Mouse (Mus musculus) limb, embryonic 13.5 days (tissue): ENCODE measurements around the gene Ppm1b. TPM values are rescaled to one million over a fixed set of nuclear protein-coding genes. Genes with fewer than 3 reads are reported as not detected.

Experiments
- ATAC-seq: fragments of 200-750 bp; cut with Nextera tagmentation; 2 replicates; pipeline ENCODE4 v1.8.0; 2017; ENCODE audit warnings: low read depth, moderate number of reproducible peaks, moderate TSS enrichment; ENCODE audit not compliant: low FRiP score
- H3K27ac ChIP-seq: fragments of 300-500 bp; sonication (generic); 2 replicates; pipeline ENCODE4 v1.5.1; 2015; ENCODE audit warnings: inconsistent platforms, mild to moderate bottlenecking, moderate library complexity
- H3K27me3 ChIP-seq: fragments of 300-500 bp; sonication (generic); 2 replicates; pipeline ENCODE4 v1.6.1; 2015; ENCODE audit warnings: mild to moderate bottlenecking, inconsistent platforms
- H3K36me3 ChIP-seq: fragments of 300-500 bp; sonication (generic); 2 replicates; pipeline ENCODE4 v1.6.1; 2015; ENCODE audit warnings: inconsistent platforms, mild to moderate bottlenecking, moderate library complexity
- H3K4me1 ChIP-seq: fragments of 300-500 bp; sonication (generic); 2 replicates; pipeline ENCODE4 v1.6.1; 2015; ENCODE audit warnings: inconsistent platforms
- H3K4me2 ChIP-seq: fragments of 300-500 bp; sonication (generic); replicated peaks from 2 replicates; pipeline ENCODE4 v1.6.1; 2015; ENCODE audit warnings: inconsistent platforms, mild to moderate bottlenecking, moderate library complexity
- H3K4me3 ChIP-seq: fragments of 300-500 bp; sonication (generic); 2 replicates; pipeline ENCODE4 v1.5.1; 2015; ENCODE audit warnings: moderate library complexity, mild to moderate bottlenecking, inconsistent platforms
- H3K9ac ChIP-seq: fragments of 300-500 bp; sonication (generic); 2 replicates; pipeline ENCODE4 v1.6.1; 2015; ENCODE audit warnings: mild to moderate bottlenecking, inconsistent platforms
- H3K9me3 ChIP-seq: fragments of 300-500 bp; sonication (generic); 2 replicates; pipeline ENCODE4 v1.6.1; 2016; ENCODE audit warnings: inconsistent platforms
- WGBS: fragments of 180-500 bp; shearing (Covaris S2); methylation state at CpG from one replicate; pipeline ENCODE4 v1.1.7; 2015; 5-methylcytosine and 5-hydroxymethylcytosine counted together
- polyA plus RNA-seq: library from polyadenylated mRNA; unstranded; fragments of >200 nt; fragmentation: Nextera tagmentation; extraction: Ambion mirVana; gene quantifications from 2 replicates; pipeline ENCODE4 v1.2.1, GENCODE M21; 2015

Gene Ppm1b
- polyA plus RNA-seq, 1 experiment from 2014 or later: 69.2 TPM

DNA sequence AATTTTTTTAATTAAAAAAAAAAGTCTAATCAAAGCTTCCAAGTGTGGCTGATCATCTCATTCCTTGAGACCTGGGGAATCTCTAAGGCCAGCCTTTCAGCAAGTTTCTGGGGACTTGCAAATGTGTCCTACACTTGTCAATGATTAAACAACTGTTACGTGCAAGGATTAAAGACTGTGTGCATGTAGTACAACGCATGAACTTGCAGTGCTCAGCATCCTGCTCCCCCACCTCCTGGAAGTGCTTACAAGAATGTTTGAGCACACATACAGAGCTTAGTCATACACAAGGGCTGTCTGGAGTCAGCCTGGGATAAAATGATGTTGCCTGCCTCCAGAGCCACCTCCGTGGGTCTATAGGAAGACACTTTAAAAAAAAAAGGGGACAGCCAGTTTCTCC lies 70.7 kb downstream of the Ppm1b start:
- H3K4me1 ChIP-seq: no peaks in the 10 kb centered on the region
- no peak for ATAC-seq
- no peaks in the 10 kb centered on the region for H3K27me3 ChIP-seq
- no peaks in the 10 kb centered on the region for H3K9me3 ChIP-seq
- H3K27ac ChIP-seq: no peak overlapping the region
- no peak overlapping the region for H3K4me2 ChIP-seq
- WGBS: 85% methylated on average over 3 of the region's 3 CpGs
- H3K9ac ChIP-seq: no peak overlapping the region
- H3K36me3 ChIP-seq: no peaks in the 10 kb centered on the region
- no peak overlapping the region for H3K4me3 ChIP-seq

DNA sequence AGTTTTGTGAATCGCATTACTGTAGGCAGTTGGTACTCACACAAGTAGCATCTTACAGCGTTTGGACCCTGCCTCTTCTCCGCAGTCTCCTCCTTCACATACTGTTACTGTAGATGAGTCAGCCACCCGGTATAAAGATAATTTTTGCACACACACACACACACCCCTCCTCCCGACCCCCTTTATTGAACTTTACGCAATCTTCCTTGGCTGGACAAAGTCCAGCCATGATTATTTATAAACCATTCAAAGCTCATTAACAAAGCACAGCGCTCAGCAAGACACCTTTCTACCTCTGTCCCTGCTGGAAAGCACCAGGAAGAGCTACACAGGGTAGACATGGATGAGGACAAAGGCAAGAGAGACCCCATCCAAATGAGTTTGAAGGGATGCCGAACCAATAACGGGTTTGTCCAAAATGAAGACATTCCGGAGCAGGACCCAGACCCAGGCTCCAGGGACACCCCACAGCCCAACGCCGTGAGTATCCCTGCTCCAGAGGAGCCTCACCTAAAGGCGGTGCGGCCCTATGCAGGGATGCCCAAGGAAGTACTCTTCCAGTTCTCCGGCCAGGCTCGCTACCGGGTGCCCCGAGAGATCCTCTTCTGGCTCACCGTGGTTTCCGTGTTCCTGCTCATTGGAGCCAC lies 71.7 kb downstream of the Ppm1b start, which contains the start of gene Slc3a1:
Gene Slc3a1, plus strand, starts transcription at position 284 of the 647 bp plus-strand sequence.
- Histone ChIP-seq H3K36me3 (no peaks in the 10 kb centered on the region), H3K27me3 (no peaks in the 10 kb centered on the region), H3K27ac (no peak within 1 kb of the TSS), H3K9me3 (no peaks in the 10 kb centered on the region), H3K4me1 (no peaks in the 10 kb centered on the region), H3K9ac (no peak within 1 kb of the TSS), H3K4me2 (no peak within 1 kb of the TSS), H3K4me3 (no peak within 1 kb of the TSS)
- ATAC-seq: no peak
- WGBS: 90% methylated on average over 20 of the region's 20 CpGs

- 92% methylated on average over 10 of the region's 10 CpGs for WGBS
- no peak for ATAC-seq
- Histone ChIP-seq H3K9ac (no peak overlapping the region), H3K9me3 (no peaks in the 10 kb centered on the region), H3K36me3 (no peaks in the 10 kb centered on the region), H3K4me1 (no peaks in the 10 kb centered on the region), H3K4me2 (no peak overlapping the region), H3K27me3 (no peaks in the 10 kb centered on the region), H3K27ac (no peak overlapping the region), H3K4me3 (no peak overlapping the region)
These were observed 72.3 kb downstream of the Ppm1b start for GRCm38 (mm10) chr17:85028797-85029196.

DNA sequence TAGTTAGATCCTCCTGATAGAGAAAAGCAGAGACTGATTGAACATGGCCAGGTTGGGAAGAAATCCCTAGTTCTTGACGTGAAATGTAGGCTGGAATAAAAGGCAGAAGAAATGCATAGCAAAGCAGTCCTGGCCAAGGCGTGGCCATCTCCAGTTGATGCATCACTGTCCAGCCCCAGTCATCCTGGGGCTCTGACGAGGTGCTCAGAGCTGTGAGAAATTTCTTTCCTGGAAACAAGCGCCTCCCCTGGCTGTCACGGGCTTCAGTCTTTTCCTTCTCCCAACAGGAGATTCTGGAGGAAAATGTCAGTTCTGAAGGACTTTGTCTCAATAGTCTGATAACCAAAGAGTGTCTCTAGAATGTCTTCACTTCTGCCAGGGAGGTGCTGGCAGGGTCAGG lies 74.1 kb downstream of the Ppm1b start:
- Histone ChIP-seq H3K9me3 (no peaks in the 10 kb centered on the region), H3K36me3 (no peaks in the 10 kb centered on the region), H3K4me2 (no peak overlapping the region), H3K4me3 (no peak overlapping the region), H3K9ac (no peak overlapping the region), H3K27me3 (no peaks in the 10 kb centered on the region), H3K4me1 (no peaks in the 10 kb centered on the region), H3K27ac (no peak overlapping the region)
- WGBS: 77% methylated on average over 5 of the region's 5 CpGs
- no peak for ATAC-seq

GRCm38 (mm10) chr17:85033087-85033486 lies 76.5 kb downstream of the Ppm1b start:
- Histone ChIP-seq H3K4me1 (no peaks in the 10 kb centered on the region), H3K9me3 (no peaks in the 10 kb centered on the region), H3K4me2 (no peak overlapping the region), H3K9ac (no peak overlapping the region), H3K4me3 (no peak overlapping the region), H3K27ac (no peak overlapping the region), H3K36me3 (no peaks in the 10 kb centered on the region), H3K27me3 (no peaks in the 10 kb centered on the region)
- WGBS: 76% methylated on average over 3 of the region's 3 CpGs
- no peak for ATAC-seq

GRCm38 (mm10) chr17:85034068-85034467 lies 77.5 kb downstream of the Ppm1b start:
- Histone ChIP-seq H3K27me3 (no peaks in the 10 kb centered on the region), H3K27ac (no peak overlapping the region), H3K4me3 (no peak overlapping the region), H3K9me3 (no peaks in the 10 kb centered on the region), H3K4me1 (no peaks in the 10 kb centered on the region), H3K4me2 (no peak overlapping the region), H3K36me3 (no peaks in the 10 kb centered on the region), H3K9ac (no peak overlapping the region)
- 64% methylated on average over 11 of the region's 11 CpGs for WGBS
- peak; percentile 24; the same call in 1 of the 2 replicates for ATAC-seq

- H3K9me3 ChIP-seq: no peaks in the 10 kb centered on the region
- H3K4me3 ChIP-seq: no peak overlapping the region
- H3K36me3 ChIP-seq: no peaks in the 10 kb centered on the region
- no peak overlapping the region for H3K4me2 ChIP-seq
- 83% methylated on average over 5 of the region's 5 CpGs for WGBS
- no peaks in the 10 kb centered on the region for H3K27me3 ChIP-seq
- no peak overlapping the region for H3K9ac ChIP-seq
- no peaks in the 10 kb centered on the region for H3K4me1 ChIP-seq
- no peak overlapping the region for H3K27ac ChIP-seq
- no peak for ATAC-seq
These were observed 81.3 kb downstream of the Ppm1b start for GRCm38 (mm10) chr17:85037855-85038254.

GRCm38 (mm10) chr17:85038311-85038710 lies 81.8 kb downstream of the Ppm1b start:
- Histone ChIP-seq H3K4me2 (no peak overlapping the region), H3K4me1 (no peaks in the 10 kb centered on the region), H3K4me3 (no peak overlapping the region), H3K9ac (no peak overlapping the region), H3K27me3 (no peaks in the 10 kb centered on the region), H3K27ac (no peak overlapping the region), H3K9me3 (no peaks in the 10 kb centered on the region), H3K36me3 (no peaks in the 10 kb centered on the region)
- no peak for ATAC-seq
- 87% methylated on average over 4 of the region's 4 CpGs for WGBS

DNA sequence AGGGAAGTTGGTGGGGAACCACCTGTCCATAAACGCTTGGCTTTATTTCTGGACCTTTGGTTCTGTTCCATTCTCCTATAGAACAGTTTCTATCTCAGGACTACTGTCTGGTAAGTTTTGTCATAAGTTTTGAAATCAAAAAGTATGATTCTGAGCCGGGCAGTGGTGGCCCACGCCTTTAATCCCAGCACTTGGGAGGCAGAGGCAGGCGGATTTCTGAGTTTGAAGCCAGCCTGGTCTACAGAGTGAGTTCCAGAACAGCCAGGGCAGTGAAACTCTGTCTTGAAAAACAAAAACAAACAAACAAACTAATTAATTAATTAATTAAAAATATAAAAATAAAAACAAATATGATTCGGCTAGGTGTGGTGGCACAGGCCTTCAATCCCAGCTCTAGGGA lies 82.2 kb downstream of the Ppm1b start:
- Histone ChIP-seq H3K9ac (no peak overlapping the region), H3K4me2 (no peak overlapping the region), H3K4me3 (no peak overlapping the region), H3K27me3 (no peaks in the 10 kb centered on the region), H3K4me1 (no peaks in the 10 kb centered on the region), H3K9me3 (no peaks in the 10 kb centered on the region), H3K36me3 (no peaks in the 10 kb centered on the region), H3K27ac (no peak overlapping the region)
- ATAC-seq: no peak
- 94% methylated on average over 5 of the region's 5 CpGs for WGBS

DNA sequence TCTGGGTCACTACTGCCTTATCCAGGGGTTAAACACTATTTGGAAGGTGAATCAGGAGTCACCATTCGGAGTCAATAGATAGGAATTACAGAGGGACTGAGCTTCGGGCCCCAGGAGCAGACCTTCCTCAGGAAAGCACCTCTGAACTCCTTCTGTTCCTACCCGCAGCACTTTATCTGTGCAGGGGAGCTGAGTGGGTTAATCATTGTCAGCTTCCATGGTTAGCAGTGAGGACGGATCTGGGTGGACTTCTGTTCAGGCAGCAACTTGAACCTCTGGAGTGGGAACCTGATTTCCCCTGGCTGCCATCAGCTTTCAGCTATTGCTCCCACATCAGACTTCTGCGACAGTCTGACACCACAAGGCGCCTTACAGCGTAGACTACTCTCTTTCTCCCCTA lies 84.4 kb downstream of the Ppm1b start:
- no peak overlapping the region for H3K4me3 ChIP-seq
- no peak for ATAC-seq
- no peaks in the 10 kb centered on the region for H3K4me1 ChIP-seq
- H3K4me2 ChIP-seq: no peak overlapping the region
- no peak overlapping the region for H3K9ac ChIP-seq
- 75% methylated on average over 7 of the region's 7 CpGs for WGBS
- H3K9me3 ChIP-seq: no peaks in the 10 kb centered on the region
- H3K27me3 ChIP-seq: no peaks in the 10 kb centered on the region
- no peaks in the 10 kb centered on the region for H3K36me3 ChIP-seq
- no peak overlapping the region for H3K27ac ChIP-seq

GRCm38 (mm10) chr17:85042419-85042818 lies 85.9 kb downstream of the Ppm1b start:
- Histone ChIP-seq H3K4me3 (no peak overlapping the region), H3K9me3 (no peaks in the 10 kb centered on the region), H3K4me1 (no peaks in the 10 kb centered on the region), H3K9ac (no peak overlapping the region), H3K4me2 (no peak overlapping the region), H3K27ac (no peak overlapping the region), H3K36me3 (no peaks in the 10 kb centered on the region), H3K27me3 (no peaks in the 10 kb centered on the region)
- ATAC-seq: no peak
- WGBS: 81% methylated on average over 6 of the region's 6 CpGs

- no peaks in the 10 kb centered on the region for H3K4me1 ChIP-seq
- H3K27ac ChIP-seq: no peak overlapping the region
- no peaks in the 10 kb centered on the region for H3K9me3 ChIP-seq
- H3K9ac ChIP-seq: no peak overlapping the region
- no peak overlapping the region for H3K4me2 ChIP-seq
- H3K4me3 ChIP-seq: no peak overlapping the region
- no peaks in the 10 kb centered on the region for H3K27me3 ChIP-seq
- WGBS: 70% methylated on average over 6 of the region's 6 CpGs
- H3K36me3 ChIP-seq: no peaks in the 10 kb centered on the region
- ATAC-seq: no peak
These were observed 86.9 kb downstream of the Ppm1b start for GRCm38 (mm10) chr17:85043404-85043816.

DNA sequence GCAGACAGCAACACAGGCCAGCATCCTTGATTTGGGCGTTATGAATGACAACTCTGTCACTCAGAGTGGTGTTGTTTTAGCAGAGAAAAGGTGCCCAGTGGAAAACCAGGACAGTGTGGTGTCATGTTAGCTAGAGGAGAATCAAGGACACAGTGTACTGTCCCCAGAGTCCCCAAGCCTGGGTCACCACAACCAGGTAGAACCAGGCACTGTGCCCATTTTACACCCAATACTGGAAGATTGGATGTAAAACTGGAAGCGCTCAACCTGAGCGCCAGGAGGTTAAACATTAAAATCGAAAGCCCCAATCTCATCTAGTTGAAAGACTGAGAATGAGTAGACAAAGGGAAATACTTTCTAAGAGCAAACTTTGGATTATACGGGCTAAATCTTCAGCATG lies 87.9 kb downstream of the Ppm1b start:
- ATAC-seq: no peak
- 94% methylated on average over 5 of the region's 5 CpGs for WGBS
- no peaks in the 10 kb centered on the region for H3K36me3 ChIP-seq
- no peak overlapping the region for H3K4me2 ChIP-seq
- no peaks in the 10 kb centered on the region for H3K27me3 ChIP-seq
- no peak overlapping the region for H3K27ac ChIP-seq
- no peaks in the 10 kb centered on the region for H3K9me3 ChIP-seq
- H3K9ac ChIP-seq: no peak overlapping the region
- H3K4me3 ChIP-seq: no peak overlapping the region
- no peaks in the 10 kb centered on the region for H3K4me1 ChIP-seq
